Mouse (Mus musculus) CH12.LX (cell line): ENCODE data around the gene Fbxo6. TPM values are rescaled to one million over a fixed set of nuclear protein-coding genes. Genes with fewer than 3 reads are reported as not detected.

ENCODE experiments used
- DNase-seq: peaks from one replicate; pipeline ENCODE4 v3.0.0-alpha.2; 2013; ENCODE audit errors: extremely low read depth
- H3K27ac ChIP-seq: 2 replicates; pipeline ENCODE4 v1.5.1; 2012; ENCODE audit warnings: low read depth, mild to moderate bottlenecking, control low read depth, moderate library complexity; ENCODE audit not compliant: insufficient read depth
- H3K27me3 ChIP-seq: replicated peaks from 2 replicates; pipeline ENCODE3; 2012; ENCODE audit warnings: inconsistent platforms
- H3K36me3 ChIP-seq, 2 experiments: replicated peaks in 1 of 2; 2 replicates each; pipeline versions ENCODE3 to v1.6.1; 2012; ENCODE audit warnings: inconsistent platforms in 1 of 2, low read length in 1 of 2, mild to moderate bottlenecking in 1 of 2, mixed read lengths in 1 of 2, moderate library complexity in 1 of 2; ENCODE audit not compliant: control insufficient read depth in 1 of 2, insufficient read depth in 1 of 2
- H3K4me1 ChIP-seq, 2 experiments: 2 replicates each; pipeline ENCODE4 v1.6.1; 2012; ENCODE audit warnings: inconsistent platforms in 1 of 2, moderate library complexity in 1 of 2; ENCODE audit not compliant: insufficient read depth in 2 of 2, control insufficient read depth in 1 of 2
- H3K4me2 ChIP-seq: 2 replicates; pipeline ENCODE4 v1.6.1; 2012; ENCODE audit warnings: low read depth, mild to moderate bottlenecking, control low read depth; ENCODE audit not compliant: poor library complexity, insufficient read depth, severe bottlenecking
- H3K4me3 ChIP-seq, 3 experiments: fragments of 150-350 bp in 1 of 3; sonication (generic) in 1 of 3; replicated peaks in 1 of 3; 2 replicates each; pipeline versions ENCODE3 to v1.5.1; 2011 to 2012; ENCODE audit warnings: low read depth in 2 of 3, low read length in 2 of 3, mild to moderate bottlenecking in 2 of 3, moderate library complexity in 2 of 3, control low read depth in 1 of 3, improper control_type of control experiment in 1 of 3, inconsistent platforms in 1 of 3, mixed read lengths in 1 of 3; ENCODE audit not compliant: poor library complexity in 1 of 3
- H3K79me2 ChIP-seq: replicated peaks from 2 replicates; pipeline ENCODE4 v1.6.1; 2012; ENCODE audit warnings: mild to moderate bottlenecking, moderate library complexity; ENCODE audit not compliant: control insufficient read depth, poor library complexity, insufficient read depth, severe bottlenecking; ENCODE audit errors: extremely low read depth
- H3K9ac ChIP-seq: 2 replicates; pipeline ENCODE4 v1.6.1; 2012; ENCODE audit warnings: low read depth, mild to moderate bottlenecking, control low read depth, moderate library complexity; ENCODE audit not compliant: insufficient read depth
- H3K9me3 ChIP-seq: replicated peaks from 2 replicates; pipeline ENCODE3; 2012; ENCODE audit warnings: low read length, inconsistent platforms, mixed read lengths
- CTCF ChIP-seq, 2 experiments: IDR thresholded peaks in 1 of 2; conservative IDR thresholded peaks in 1 of 2; 2 replicates each; pipeline ENCODE4 v1.5.1; 2011 to 2012; ENCODE audit warnings: low read depth in 2 of 2, low read length in 2 of 2, improper control_type of control experiment in 1 of 2, inconsistent platforms in 1 of 2, mild to moderate bottlenecking in 1 of 2, moderate library complexity in 1 of 2
- ELF1 ChIP-seq: IDR thresholded peaks from 2 replicates; pipeline ENCODE4 v1.6.1; 2014; ENCODE audit warnings: low read depth, mild to moderate bottlenecking, inconsistent platforms, low read length, improper control_type of control experiment
- EP300 ChIP-seq: IDR thresholded peaks from 2 replicates; pipeline ENCODE4 v1.6.1; 2011; ENCODE audit warnings: low read length, improper control_type of control experiment
- ETS1 ChIP-seq: conservative IDR thresholded peaks from 2 replicates; pipeline ENCODE4 v1.6.1; 2012; ENCODE audit warnings: low read depth, mild to moderate bottlenecking, inconsistent platforms, low read length, improper control_type of control experiment, moderate library complexity
- JUND ChIP-seq: conservative IDR thresholded peaks from 2 replicates; pipeline ENCODE4 v1.6.1; 2011; ENCODE audit warnings: low read depth, low read length, improper control_type of control experiment
- MAFK ChIP-seq: IDR thresholded peaks from 2 replicates; pipeline ENCODE4 v1.6.1; 2011; ENCODE audit warnings: low read length, improper control_type of control experiment; ENCODE audit not compliant: insufficient replicate concordance
- MAX ChIP-seq: IDR thresholded peaks from 2 replicates; pipeline ENCODE4 v1.6.1; 2011; ENCODE audit warnings: low read length, improper control_type of control experiment
- MXI1 ChIP-seq: IDR thresholded peaks from 2 replicates; pipeline ENCODE4 v1.6.1; 2011; ENCODE audit warnings: mild to moderate bottlenecking, low read depth, low read length, improper control_type of control experiment
- MYC ChIP-seq: IDR thresholded peaks from 2 replicates; pipeline ENCODE4 v1.6.1; 2011; ENCODE audit warnings: low read depth, mild to moderate bottlenecking, improper control_type of control experiment, low read length
- NELFE ChIP-seq: IDR thresholded peaks from 2 replicates; pipeline ENCODE4 v1.6.1; 2011; ENCODE audit warnings: low read depth, low read length, improper control_type of control experiment
- PAX5 ChIP-seq: IDR thresholded peaks from 2 replicates; pipeline ENCODE4 v1.6.1; 2012; ENCODE audit warnings: low read length, inconsistent platforms, mixed read lengths
- POLR2A ChIP-seq: IDR thresholded peaks from 2 replicates; pipeline ENCODE4 v1.6.1; 2011; ENCODE audit warnings: low read depth, mild to moderate bottlenecking, improper control_type of control experiment, low read length
- RCOR1 ChIP-seq: conservative IDR thresholded peaks from 2 replicates; pipeline ENCODE4 v1.6.1; 2012; ENCODE audit warnings: low read depth, mild to moderate bottlenecking, inconsistent platforms, low read length, improper control_type of control experiment
- SIN3A ChIP-seq: IDR thresholded peaks from 2 replicates; pipeline ENCODE4 v1.6.1; 2012; ENCODE audit warnings: low read length, improper control_type of control experiment, inconsistent platforms
- TBP ChIP-seq: conservative IDR thresholded peaks from 2 replicates; pipeline ENCODE4 v1.6.1; 2011; ENCODE audit warnings: low read depth, low read length, improper control_type of control experiment
- UBTF ChIP-seq: IDR thresholded peaks from 2 replicates; pipeline ENCODE4 v1.6.1; 2012; ENCODE audit warnings: low read depth, mild to moderate bottlenecking, inconsistent platforms, low read length, improper control_type of control experiment, moderate library complexity
- USF1 ChIP-seq: IDR thresholded peaks from 2 replicates; pipeline ENCODE4 v1.6.1; 2014; ENCODE audit warnings: low read depth, mild to moderate bottlenecking, inconsistent platforms, low read length, improper control_type of control experiment
- ZC3H11A ChIP-seq: IDR thresholded peaks from 2 replicates; pipeline ENCODE4 v1.6.1; 2012; ENCODE audit warnings: low read depth, mild to moderate bottlenecking, inconsistent platforms, low read length, improper control_type of control experiment
- ZMIZ1 ChIP-seq: IDR thresholded peaks from 2 replicates; pipeline ENCODE4 v1.6.1; 2012; ENCODE audit warnings: low read depth, mild to moderate bottlenecking, inconsistent platforms, low read length, improper control_type of control experiment
- dilution Hi-C: fragments of 300-500 bp; cut with MboI; formaldehyde crosslinking; loops from 2 replicates; pipeline ENCODE4 v1.14.3; 2020; ENCODE audit warnings: low sequenced_read_pairs; ENCODE audit not compliant: extremely low pct_unique_long_range_greater_than_20kb, extremely low pct_ligation_motif_present
- in situ Hi-C: fragments of 300-500 bp; cut with MboI; formaldehyde crosslinking; loops from 3 replicates; pipeline ENCODE4 v1.14.3; 2019; ENCODE audit warnings: low sequenced_read_pairs, low pct_ligation_motif_present, low pct_unique_long_range_greater_than_20kb, mixed read lengths
- polyA plus RNA-seq: library from polyadenylated mRNA; unstranded; fragments of >175 nt; gene quantifications from 2 replicates; pipeline ENCODE4 v1.2.1, GENCODE M21; 2012; ENCODE audit warnings: low read depth; ENCODE audit not compliant: insufficient read length
- total RNA-seq, 2 experiments: library from RNA; depleted of rRNA; stranded (reverse); fragments of 300-350 nt in 1 of 2; fragments of >200 nt in 1 of 2; gene quantifications; 2 replicates each; pipeline ENCODE4 v1.2.3; 2012 to 2014

The Fbxo6 gene
- total and polyA plus RNA-seq, 3 experiments: 20.8 to 32.5 (median 25.7) TPM

GRCm38 (mm10) chr4:148174495-148174862 is 22.5 kb upstream of the Fbxo6 start:
- dilution Hi-C loops: no loop called here

GRCm38 (mm10) chr4:148173811-148174494 is 22.0 kb upstream of the Fbxo6 start:
- in situ Hi-C loops: loop anchor here (5.0 to 25.0 kb wide), 3 partner anchors 71 to 438 kb away; partner anchors contain the start of gene Masp2
- H3K27ac ChIP-seq: no peak overlapping the region
- H3K4me1 ChIP-seq: no peaks in the 10 kb centered on the region
- no peaks in the 10 kb centered on the region for H3K9me3 ChIP-seq
- no peak for DNase-seq
- no peaks in the 10 kb centered on the region; the same call in 1 of the 2 replicates for H3K79me2 ChIP-seq
- no peak overlapping the region for H3K4me2 ChIP-seq
- no peaks in the 10 kb centered on the region for H3K36me3 ChIP-seq
- H3K4me3 ChIP-seq: no peak overlapping the region
- no peak overlapping the region for H3K9ac ChIP-seq
- dilution Hi-C loops: no loop called here
- H3K27me3 ChIP-seq: peaks cover 92% of the 10 kb centered on the region
- no peak for TF ChIP-seq MYC
- no peak for TF ChIP-seq MXI1
- no peak for TF ChIP-seq USF1
- TF ChIP-seq SIN3A: no peak
- TF ChIP-seq ZMIZ1: no peak
- TF ChIP-seq POLR2A: no peak
- TF ChIP-seq ELF1: no peak
- no peak for TF ChIP-seq JUND
- TF ChIP-seq RCOR1: no peak
- TF ChIP-seq ZC3H11A: no peak
- TF ChIP-seq PAX5: no peak
- TF ChIP-seq EP300: no peak
- TF ChIP-seq TBP: no peak
- TF ChIP-seq CTCF (conservative IDR thresholded peaks at IDR 0.05 in 1 of 2, IDR thresholded peaks at IDR 0.05 in 1 of 2; ENCODE audit: low read depth in 2 of 2, low read length in 2 of 2): no peak
- TF ChIP-seq ETS1: no peak
- no peak for TF ChIP-seq MAX
- TF ChIP-seq MAFK: no peak
- TF ChIP-seq NELFE: no peak
- TF ChIP-seq, all 38 proteins: peak for 0

More at GRCm38 (mm10) chr4:148174495-148174862, 22.5 kb upstream of the Fbxo6 start:
- TF ChIP-seq UBTF (no peak), MAFK (no peak)
- H3K4me2 ChIP-seq: no peak overlapping the region
- peaks cover 95% of the 10 kb centered on the region for H3K27me3 ChIP-seq
- H3K36me3 ChIP-seq: no peaks in the 10 kb centered on the region
- no peak overlapping the region for H3K27ac ChIP-seq
- no peak overlapping the region for H3K9ac ChIP-seq
- H3K79me2 ChIP-seq: no peaks in the 10 kb centered on the region; the same call in 1 of the 2 replicates
- in situ Hi-C loops: loop anchor here (5.0 to 25.0 kb wide), 3 partner anchors 70 to 438 kb away; partner anchors contain the start of gene Masp2
- H3K4me3 ChIP-seq: no peak overlapping the region
- DNase-seq: no peak
- H3K4me1 ChIP-seq: no peaks in the 10 kb centered on the region
- no peaks in the 10 kb centered on the region for H3K9me3 ChIP-seq
